Mouse (Mus musculus) embryonic facial prominence, embryonic 11.5 days (tissue): ENCODE measurements at regions not wholly inside any gene's neighbourhood (a gene's known extent, or its start where the extent isn't known, plus 50 kb on each side); places are given as distances from the start of the nearest gene placed in this dataset.

Experiments
- ATAC-seq: fragments of 200-750 bp; cut with Nextera tagmentation; replicated peaks from 2 replicates; pipeline ENCODE4 v1.8.0; 2017; ENCODE audit warnings: low read depth; ENCODE audit not compliant: insufficient number of reproducible peaks, low FRiP score, low TSS enrichment
- DNase-seq: peaks from one replicate; pipeline ENCODE4 v3.0.0-alpha.2; 2015; ENCODE audit warnings: low spot score
- H3K27ac ChIP-seq: fragments of 300-500 bp; sonication (generic); replicated peaks from 2 replicates; pipeline ENCODE4 v1.5.1; 2014; ENCODE audit warnings: mild to moderate bottlenecking, low read depth, low read length, control low read depth
- H3K27me3 ChIP-seq: fragments of 300-500 bp; sonication (generic); 2 replicates; pipeline ENCODE4 v1.6.1; 2014; ENCODE audit warnings: mild to moderate bottlenecking, low read length, moderate library complexity, mixed read lengths; ENCODE audit not compliant: control insufficient read depth, insufficient read depth
- H3K36me3 ChIP-seq: fragments of 300-500 bp; sonication (generic); replicated peaks from 2 replicates; pipeline ENCODE4 v1.6.1; 2014; ENCODE audit warnings: low read depth, mild to moderate bottlenecking, low read length, moderate library complexity, mixed read lengths; ENCODE audit not compliant: control insufficient read depth, insufficient read depth
- H3K4me1 ChIP-seq: fragments of 300-500 bp; sonication (generic); 2 replicates; pipeline ENCODE4 v1.6.1; 2014; ENCODE audit warnings: low read length, mixed read lengths; ENCODE audit not compliant: control insufficient read depth, insufficient read depth
- H3K4me2 ChIP-seq: fragments of 300-500 bp; sonication (generic); 2 replicates; pipeline ENCODE4 v1.6.1; 2014; ENCODE audit warnings: low read depth, mild to moderate bottlenecking, control low read depth, low read length, moderate library complexity
- H3K4me3 ChIP-seq: fragments of 300-500 bp; sonication (generic); 2 replicates; pipeline ENCODE4 v1.5.1; 2014; ENCODE audit warnings: low read depth, low read length, control low read depth
- H3K9ac ChIP-seq: fragments of 300-500 bp; sonication (generic); replicated peaks from 2 replicates; pipeline ENCODE4 v1.6.1; 2014; ENCODE audit warnings: mild to moderate bottlenecking, control low read depth, low read length
- H3K9me3 ChIP-seq: fragments of 300-500 bp; sonication (generic); replicated peaks from 2 replicates; pipeline ENCODE4 v1.6.1; 2016; ENCODE audit warnings: mild to moderate bottlenecking, low read length, inconsistent platforms, mixed read lengths; ENCODE audit not compliant: control insufficient read depth
- WGBS: fragments of 180-500 bp; shearing (Covaris S2); extraction: QIAGEN DNeasy Blood & Tissue Kit; methylation state at CpG from one replicate; pipeline ENCODE4 v1.1.7; 2014; 5-methylcytosine and 5-hydroxymethylcytosine counted together

- no peaks in the 10 kb centered on the region for H3K4me1 ChIP-seq
- no peaks in the 10 kb centered on the region for H3K36me3 ChIP-seq
- WGBS, result 85% methylated on average over 9 of the region's 9 CpGs
- H3K4me2 ChIP-seq, result no peak overlapping the region
- no peaks in the 10 kb centered on the region for H3K27me3 ChIP-seq
- H3K9me3 ChIP-seq, result no peaks in the 10 kb centered on the region
- DNase-seq (no peak), ATAC-seq (no peak)
- H3K9ac ChIP-seq, result no peak overlapping the region
- no peak overlapping the region for H3K27ac ChIP-seq
- H3K4me3 ChIP-seq, result no peak overlapping the region
Observed at GRCm38 (mm10) chr10:21227764-21228163, 67.0 kb upstream of the Myb start.

DNA sequence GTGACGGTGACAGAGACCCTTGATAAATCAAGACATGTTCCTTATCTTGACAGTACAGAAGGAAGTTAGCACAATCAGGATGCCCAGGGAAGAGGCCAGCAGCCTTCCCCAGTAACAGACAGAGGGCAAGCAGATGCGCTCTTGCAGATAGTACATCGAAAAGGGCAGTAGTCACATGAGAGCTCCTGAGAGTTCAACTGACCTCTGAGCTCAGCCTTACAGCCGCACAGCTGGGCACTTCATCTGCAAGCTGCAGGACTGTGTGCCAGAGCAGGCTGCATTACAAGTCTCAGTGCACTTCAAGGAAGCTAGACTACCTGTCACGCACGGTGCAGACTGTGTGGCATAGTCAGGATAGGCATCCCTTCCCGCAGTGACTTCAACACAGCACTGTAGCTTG lies 67.2 kb upstream of the Hbs1l start:
- Histone ChIP-seq H3K9ac (no peak overlapping the region), H3K36me3 (no peaks in the 10 kb centered on the region), H3K27me3 (no peaks in the 10 kb centered on the region), H3K4me3 (no peak overlapping the region), H3K9me3 (no peaks in the 10 kb centered on the region), H3K4me1 (no peaks in the 10 kb centered on the region), H3K27ac (no peak overlapping the region), H3K4me2 (no peak overlapping the region)
- ATAC-seq (no peak), DNase-seq (no peak)
- 75% methylated on average over 7 of the region's 7 CpGs for WGBS

DNA sequence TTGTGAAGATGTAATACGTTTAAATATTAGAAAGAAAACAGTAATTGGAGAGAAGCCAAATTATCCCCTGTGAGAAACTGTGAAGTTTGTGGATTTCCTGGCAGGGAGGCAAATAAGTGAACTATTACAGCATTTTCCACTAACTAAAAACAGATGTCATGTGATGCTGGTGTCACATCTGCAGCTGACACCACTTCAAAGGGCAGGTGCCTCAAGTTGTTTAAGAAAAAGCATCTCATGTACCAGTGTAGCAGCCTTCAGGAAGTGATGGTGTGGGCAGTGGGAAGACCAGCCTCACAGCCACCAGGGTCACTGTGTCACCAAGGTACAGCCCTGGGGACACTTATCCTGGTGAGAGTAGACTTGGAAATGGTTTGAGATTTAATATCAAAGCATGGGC lies 60.6 kb upstream of the Hbs1l start:
- Histone ChIP-seq H3K36me3 (no peaks in the 10 kb centered on the region), H3K4me1 (no peaks in the 10 kb centered on the region), H3K9ac (no peak overlapping the region), H3K27me3 (no peaks in the 10 kb centered on the region), H3K27ac (no peak overlapping the region), H3K9me3 (no peaks in the 10 kb centered on the region), H3K4me2 (no peak overlapping the region), H3K4me3 (no peak overlapping the region)
- DNase-seq (peak; percentile 50), ATAC-seq (no peak)
- WGBS, result 35% methylated on average over 1 of the region's 1 CpGs

- H3K4me3 ChIP-seq, result no peak overlapping the region
- DNase-seq (no peak), ATAC-seq (no peak)
- no peaks in the 10 kb centered on the region for H3K36me3 ChIP-seq
- no peak overlapping the region for H3K9ac ChIP-seq
- no peak overlapping the region for H3K27ac ChIP-seq
- WGBS, result 71% methylated on average over 1 of the region's 1 CpGs
- no peaks in the 10 kb centered on the region for H3K27me3 ChIP-seq
- H3K4me2 ChIP-seq, result no peak overlapping the region
- H3K9me3 ChIP-seq, result no peaks in the 10 kb centered on the region
- no peaks in the 10 kb centered on the region for H3K4me1 ChIP-seq
Observed at GRCm38 (mm10) chr10:21237000-21237399, 58.8 kb upstream of the Hbs1l start.

GRCm38 (mm10) chr10:21239451-21239850 lies 56.3 kb upstream of the Hbs1l start:
- Histone ChIP-seq H3K27me3 (no peaks in the 10 kb centered on the region), H3K27ac (no peak overlapping the region), H3K4me2 (no peak overlapping the region), H3K9ac (no peak overlapping the region), H3K4me1 (no peaks in the 10 kb centered on the region), H3K9me3 (no peaks in the 10 kb centered on the region), H3K36me3 (no peaks in the 10 kb centered on the region), H3K4me3 (no peak overlapping the region)
- DNase-seq (no peak), ATAC-seq (no peak)
- WGBS, result 57% methylated on average over 2 of the region's 2 CpGs

DNA sequence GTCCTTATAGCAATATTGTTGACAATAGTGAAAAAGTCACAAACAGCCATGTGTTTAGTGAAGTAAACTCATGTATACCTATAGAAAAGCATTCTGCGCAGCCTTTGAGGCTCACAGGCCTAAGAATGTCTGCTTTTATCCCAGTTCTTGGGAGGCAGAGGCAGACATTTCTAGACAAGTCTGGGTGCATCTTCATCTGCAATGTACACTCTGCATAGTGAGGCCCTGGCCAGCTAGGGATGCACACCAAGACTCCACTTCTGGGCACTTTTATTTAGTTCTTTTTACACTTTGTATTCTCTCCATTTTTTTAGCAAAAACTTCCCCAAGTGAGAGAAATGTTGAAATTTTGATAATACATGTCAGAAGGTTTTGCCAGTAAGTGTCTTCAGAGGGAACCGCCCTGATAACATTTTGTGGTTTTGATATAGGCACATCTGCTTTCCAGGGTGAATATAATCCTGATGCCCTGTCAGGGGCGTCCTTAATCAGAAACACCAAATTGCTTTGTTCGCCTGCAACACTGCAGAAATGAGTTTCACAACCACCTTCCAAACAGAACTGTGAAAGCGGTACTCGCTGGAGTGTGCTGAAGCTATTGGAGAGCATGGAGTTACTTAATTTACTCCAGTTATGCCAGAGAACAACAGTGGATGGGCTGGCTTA lies 54.1 kb upstream of the Hbs1l start:
- H3K4me1 ChIP-seq, result no peaks in the 10 kb centered on the region
- ATAC-seq (no peak), DNase-seq (no peak)
- H3K4me3 ChIP-seq, result no peak overlapping the region
- no peak overlapping the region for H3K9ac ChIP-seq
- H3K27ac ChIP-seq, result no peak overlapping the region
- H3K4me2 ChIP-seq, result no peak overlapping the region
- no peaks in the 10 kb centered on the region for H3K36me3 ChIP-seq
- H3K9me3 ChIP-seq, result no peaks in the 10 kb centered on the region
- 92% methylated on average over 6 of the region's 6 CpGs for WGBS
- H3K27me3 ChIP-seq, result no peaks in the 10 kb centered on the region

- Histone ChIP-seq H3K4me1 (no peaks in the 10 kb centered on the region), H3K27me3 (no peaks in the 10 kb centered on the region), H3K4me2 (no peak overlapping the region), H3K9ac (no peak overlapping the region), H3K36me3 (no peaks in the 10 kb centered on the region), H3K27ac (no peak overlapping the region), H3K4me3 (no peak overlapping the region), H3K9me3 (no peaks in the 10 kb centered on the region)
- no peak for DNase-seq
- 83% methylated on average over 16 of the region's 16 CpGs for WGBS
- no peak for ATAC-seq
Observed at GRCm38 (mm10) chr10:21242471-21243231, 53.1 kb upstream of the Hbs1l start.

- no peak for DNase-seq
- 79% methylated on average over 4 of the region's 4 CpGs for WGBS
Observed at GRCm38 (mm10) chr10:21244849-21245453, 50.8 kb upstream of the Hbs1l start.

More at GRCm38 (mm10) chr10:21244849-21245453, 50.8 kb upstream of the Hbs1l start:
- no peaks in the 10 kb centered on the region for H3K27me3 ChIP-seq
- no peaks in the 10 kb centered on the region for H3K36me3 ChIP-seq
- H3K9me3 ChIP-seq, result no peaks in the 10 kb centered on the region
- H3K4me3 ChIP-seq, result no peak overlapping the region
- no peak overlapping the region for H3K9ac ChIP-seq
- ATAC-seq, result no peak
- no peak overlapping the region for H3K27ac ChIP-seq
- H3K4me2 ChIP-seq, result no peak overlapping the region
- H3K4me1 ChIP-seq, result no peaks in the 10 kb centered on the region
